Mouse (Mus musculus): ENCODE measurements around the gene Zfp91. TPM values are rescaled to one million over a fixed set of nuclear protein-coding genes. Genes with fewer than 3 reads are reported as not detected.

Zfp91 gene
- polyA plus RNA-seq, 1 experiment from 2014 or later: 14.7 TPM

GRCm38 (mm10) chr19:12786803-12787395, 9.0 kb downstream of the Zfp91 start:
- Histone ChIP-seq H3K27me3 (no peaks in the 10 kb centered on the region), H3K4me2 (no peak overlapping the region), H3K27ac (no peak overlapping the region), H3K4me3 (no peak overlapping the region), H3K9me3 (no peaks in the 10 kb centered on the region), H3K9ac (no peak overlapping the region), H3K36me3 (no peaks in the 10 kb centered on the region), H3K4me1 (replicated peaks) (peaks cover 7% of the 10 kb centered on the region)
- no peak for ATAC-seq (ENCODE audit: low FRiP score)
- WGBS: 93% methylated on average over 2 of the region's 2 CpGs

- no peak overlapping the region for H3K9ac ChIP-seq
- no peaks in the 10 kb centered on the region for H3K27me3 ChIP-seq
- no peak overlapping the region for H3K4me2 ChIP-seq
- peaks cover 19% of the 10 kb centered on the region for H3K36me3 ChIP-seq
- no peak overlapping the region for H3K4me3 ChIP-seq
- ATAC-seq (ENCODE audit: low FRiP score): no peak
- H3K27ac ChIP-seq: no peak overlapping the region
- H3K4me1 ChIP-seq (replicated peaks): no peaks in the 10 kb centered on the region
- H3K9me3 ChIP-seq: no peaks in the 10 kb centered on the region
These were observed 15.5 kb downstream of the Zfp91 start for GRCm38 (mm10) chr19:12780437-12780836.

- H3K4me3 ChIP-seq: no peak overlapping the region
- peaks cover 43% of the 10 kb centered on the region for H3K36me3 ChIP-seq
- H3K4me2 ChIP-seq: no peak overlapping the region
- no peaks in the 10 kb centered on the region for H3K4me1 ChIP-seq (replicated peaks)
- H3K27ac ChIP-seq: no peak overlapping the region
- no peak for ATAC-seq (ENCODE audit: low FRiP score)
- WGBS: 94% methylated on average over 5 of the region's 5 CpGs
- H3K9ac ChIP-seq: no peak overlapping the region
- no peaks in the 10 kb centered on the region for H3K9me3 ChIP-seq
- no peaks in the 10 kb centered on the region for H3K27me3 ChIP-seq
These were observed 25.0 kb downstream of the Zfp91 start for GRCm38 (mm10) chr19:12770888-12771287.

DNA sequence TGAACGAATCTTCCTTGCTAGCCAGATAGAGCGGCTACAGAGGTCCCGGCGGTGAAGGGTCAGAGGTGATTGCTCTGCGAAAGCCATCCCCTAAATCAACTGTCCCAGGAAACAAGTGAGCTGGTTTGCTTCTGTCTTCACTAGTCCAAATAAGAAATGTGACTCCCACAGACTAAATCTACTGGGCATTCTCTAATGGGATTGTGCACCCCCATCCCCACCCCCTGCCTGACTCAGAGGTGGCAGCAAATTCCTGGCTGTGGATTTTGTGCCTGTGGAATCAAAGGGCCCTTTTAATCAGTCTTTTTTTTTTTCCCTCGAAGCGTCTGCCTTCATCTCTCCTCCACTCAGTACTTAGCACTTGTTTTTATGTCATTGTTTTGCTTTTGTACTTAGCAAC, 30.6 kb downstream of the Zfp91 start, which contains the start of gene Cntf:
Cntf (minus strand) TSS at position 325 of the 400 bp plus-strand sequence.
- no peak within 1 kb of the TSS for H3K9ac ChIP-seq
- WGBS: 61% methylated on average over 7 of the region's 7 CpGs
- H3K27me3 ChIP-seq: no peaks in the 10 kb centered on the region
- no peaks in the 10 kb centered on the region for H3K9me3 ChIP-seq
- no peak within 1 kb of the TSS for H3K4me2 ChIP-seq
- no peak within 1 kb of the TSS for H3K4me3 ChIP-seq
- peaks cover 54% of the 10 kb centered on the region for H3K36me3 ChIP-seq
- no peaks in the 10 kb centered on the region for H3K4me1 ChIP-seq (replicated peaks)
- no peak for ATAC-seq (ENCODE audit: low FRiP score)
- H3K27ac ChIP-seq: no peak within 1 kb of the TSS

DNA sequence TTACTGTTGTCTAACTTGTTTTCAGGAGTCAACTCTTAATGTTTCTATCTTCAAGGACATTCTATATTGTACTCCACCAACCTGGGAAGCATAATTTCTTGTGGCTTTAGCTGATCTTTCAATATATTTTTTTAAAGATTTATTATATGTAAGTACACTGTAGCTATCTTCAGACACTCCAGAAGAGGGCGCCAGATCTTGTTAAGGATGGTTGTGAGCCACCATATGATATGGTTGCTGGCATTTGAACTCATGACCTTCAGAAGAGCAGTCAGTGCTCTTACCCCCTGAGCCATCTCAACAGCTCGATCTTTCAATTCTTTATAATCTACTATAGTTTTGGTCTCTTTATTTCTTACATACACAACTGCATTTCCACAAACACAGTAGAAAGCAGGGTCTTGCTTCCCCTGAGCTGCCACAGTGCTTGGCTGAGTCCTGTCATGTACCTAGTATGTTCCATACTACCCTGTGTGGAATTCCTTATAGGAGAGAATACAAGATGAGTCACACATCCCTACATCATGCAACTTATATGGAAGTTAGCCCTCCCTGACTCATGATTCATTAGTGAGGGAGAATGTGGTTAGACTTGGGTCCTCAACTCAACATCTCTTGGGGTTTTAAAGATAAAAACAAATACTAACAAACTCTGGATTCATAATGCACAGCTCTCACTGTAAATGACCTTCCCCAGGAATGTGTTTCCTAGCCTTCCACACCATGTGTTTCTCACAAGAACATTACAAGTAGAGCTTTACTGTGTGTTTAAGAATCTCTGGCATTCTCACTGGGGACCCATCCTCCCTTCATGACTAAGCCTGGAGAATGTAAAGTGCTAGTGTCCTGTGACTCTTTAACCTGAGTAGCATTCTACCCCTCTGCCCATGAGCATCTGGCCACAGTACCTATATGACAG, 33.5 kb downstream of the Zfp91 start:
- H3K9ac ChIP-seq: no peak overlapping the region
- H3K27ac ChIP-seq: no peak overlapping the region
- peaks cover 35% of the 10 kb centered on the region for H3K36me3 ChIP-seq
- no peak; the same call in 1 of the 2 replicates for ATAC-seq (ENCODE audit: low FRiP score)
- no peak overlapping the region for H3K4me2 ChIP-seq
- H3K4me3 ChIP-seq: no peak overlapping the region
- no peaks in the 10 kb centered on the region for H3K4me1 ChIP-seq (replicated peaks)
- H3K27me3 ChIP-seq: no peaks in the 10 kb centered on the region
- whole genome bisulfite sequencing: 63% methylated on average over 2 of the region's 2 CpGs
- no peaks in the 10 kb centered on the region for H3K9me3 ChIP-seq

GRCm38 (mm10) chr19:12759656-12760055, 36.3 kb downstream of the Zfp91 start:
- ATAC-seq (ENCODE audit: low FRiP score): no peak
- H3K4me2 ChIP-seq: no peak overlapping the region
- no peak overlapping the region for H3K4me3 ChIP-seq
- no peaks in the 10 kb centered on the region for H3K27me3 ChIP-seq
- H3K9me3 ChIP-seq: no peaks in the 10 kb centered on the region
- 76% methylated on average over 2 of the region's 2 CpGs for WGBS
- no peaks in the 10 kb centered on the region for H3K4me1 ChIP-seq (replicated peaks)
- H3K36me3 ChIP-seq: peaks cover 24% of the 10 kb centered on the region
- no peak overlapping the region for H3K9ac ChIP-seq
- no peak overlapping the region for H3K27ac ChIP-seq

DNA sequence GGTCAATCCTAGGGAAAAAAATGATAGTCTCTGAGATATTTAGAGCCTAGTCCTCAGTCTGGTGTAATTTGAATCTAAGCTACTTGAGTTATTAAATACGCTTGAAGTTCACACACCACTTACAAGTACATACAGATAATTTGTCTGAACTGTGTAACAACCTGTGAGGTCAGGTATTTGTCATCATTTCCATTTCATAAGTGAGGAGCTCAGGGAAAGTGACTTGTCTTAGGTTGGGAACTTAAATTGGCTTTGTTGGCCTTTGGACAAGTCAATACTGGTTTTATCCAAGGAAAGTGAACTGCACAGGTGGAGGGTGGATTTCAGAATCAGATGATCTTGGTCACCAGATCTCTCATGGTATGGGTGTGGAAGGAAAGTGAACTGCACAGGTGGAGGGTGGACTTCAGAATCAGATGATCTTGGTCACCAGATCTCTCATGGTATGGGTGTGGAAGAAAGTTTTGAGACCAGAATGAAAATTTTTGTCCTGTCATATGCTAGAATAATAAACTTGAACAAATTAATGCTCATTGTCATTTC, 36.9 kb downstream of the Zfp91 start:
- no peaks in the 10 kb centered on the region for H3K9me3 ChIP-seq
- no peaks in the 10 kb centered on the region for H3K4me1 ChIP-seq (replicated peaks)
- no peak overlapping the region for H3K4me3 ChIP-seq
- H3K4me2 ChIP-seq: no peak overlapping the region
- WGBS: 96% methylated on average over 1 of the region's 1 CpGs
- no peak for ATAC-seq (ENCODE audit: low FRiP score)
- H3K27me3 ChIP-seq: no peaks in the 10 kb centered on the region
- peaks cover 18% of the 10 kb centered on the region for H3K36me3 ChIP-seq
- H3K27ac ChIP-seq: no peak overlapping the region
- H3K9ac ChIP-seq: no peak overlapping the region

- H3K4me3 ChIP-seq: no peak overlapping the region
- no peaks in the 10 kb centered on the region for H3K36me3 ChIP-seq
- ATAC-seq (ENCODE audit: low FRiP score): no peak
- no peaks in the 10 kb centered on the region for H3K27me3 ChIP-seq
- H3K27ac ChIP-seq: no peak overlapping the region
- no peaks in the 10 kb centered on the region for H3K4me1 ChIP-seq (replicated peaks)
- 83% methylated on average over 3 of the region's 3 CpGs for WGBS
- H3K9ac ChIP-seq: no peak overlapping the region
- H3K9me3 ChIP-seq: no peaks in the 10 kb centered on the region
- no peak overlapping the region for H3K4me2 ChIP-seq
These were observed 39.6 kb downstream of the Zfp91 start for GRCm38 (mm10) chr19:12756286-12756685.

DNA sequence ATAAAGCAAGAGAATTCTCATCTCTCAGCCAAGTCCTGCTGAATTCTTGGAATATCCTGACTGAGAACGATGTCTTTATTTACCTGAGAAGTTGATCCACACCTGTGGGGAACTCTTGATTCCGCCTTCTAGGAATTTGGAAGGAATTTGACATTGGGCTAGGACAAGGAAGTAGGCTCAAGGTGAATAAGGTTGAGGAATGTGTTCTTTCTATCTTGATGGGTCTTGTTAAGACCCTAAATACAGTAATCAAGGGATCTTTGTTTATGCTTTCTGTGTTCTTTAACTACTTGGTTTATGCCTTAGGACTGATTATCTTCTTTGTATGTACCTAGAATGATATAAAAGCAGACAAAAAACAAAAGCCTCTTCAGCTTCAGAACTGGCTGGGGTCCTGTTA, 64.0 kb downstream of the Zfp91 start:
- Histone ChIP-seq H3K4me1 (replicated peaks) (no peaks in the 10 kb centered on the region), H3K4me3 (no peak overlapping the region), H3K36me3 (no peaks in the 10 kb centered on the region), H3K9ac (no peak overlapping the region), H3K27ac (no peak overlapping the region), H3K27me3 (no peaks in the 10 kb centered on the region), H3K4me2 (no peak overlapping the region), H3K9me3 (no peaks in the 10 kb centered on the region; the same call in 1 of the 2 replicates)
- no peak for ATAC-seq (ENCODE audit: low FRiP score)
- WGBS: 86% methylated on average over 2 of the region's 2 CpGs

DNA sequence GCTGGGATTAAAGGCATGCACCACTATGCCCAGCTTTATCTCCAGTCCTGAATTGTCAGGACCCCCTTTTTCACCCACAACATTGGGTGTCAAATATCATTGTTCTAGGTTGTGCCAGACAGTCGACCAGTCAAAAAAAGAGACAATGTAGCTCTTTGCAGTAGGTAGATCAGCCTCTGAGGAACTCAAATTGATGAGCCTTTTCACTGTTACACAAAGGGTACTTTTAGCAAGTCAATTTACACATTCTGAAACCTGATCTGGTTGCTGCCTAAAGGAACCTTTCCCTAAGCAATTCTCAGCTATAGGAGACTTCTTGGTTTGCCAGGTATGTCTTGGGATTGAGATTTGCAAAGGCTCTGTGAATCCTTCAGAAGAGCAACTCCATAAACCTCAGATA, 64.9 kb downstream of the Zfp91 start:
- Histone ChIP-seq H3K9me3 (no peaks in the 10 kb centered on the region; the same call in 1 of the 2 replicates), H3K4me3 (no peak overlapping the region), H3K27ac (no peak overlapping the region), H3K27me3 (no peaks in the 10 kb centered on the region), H3K36me3 (no peaks in the 10 kb centered on the region), H3K4me2 (no peak overlapping the region), H3K4me1 (replicated peaks) (no peaks in the 10 kb centered on the region), H3K9ac (no peak overlapping the region)
- ATAC-seq (ENCODE audit: low FRiP score): no peak
- 65% methylated on average over 1 of the region's 1 CpGs for WGBS

DNA sequence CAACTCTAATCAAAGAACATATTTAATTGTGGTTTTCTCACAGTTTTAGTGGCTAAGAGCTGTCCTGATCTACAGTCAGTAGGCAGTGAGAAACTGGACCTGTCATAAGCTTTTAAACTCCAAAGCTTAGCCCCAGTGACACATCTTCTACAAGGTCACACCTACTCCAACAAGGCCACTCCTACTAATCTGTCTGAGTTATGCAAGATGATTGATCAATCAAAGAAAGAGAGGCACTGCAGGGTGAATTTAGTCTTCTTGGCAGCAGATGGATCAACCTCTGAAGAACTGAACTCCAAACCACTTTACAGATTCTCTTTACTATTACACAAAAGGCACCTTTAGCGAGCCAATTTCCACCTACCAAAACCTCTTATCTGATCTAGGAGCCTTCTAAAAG, 70.1 kb downstream of the Zfp91 start:
- Histone ChIP-seq H3K9ac (no peak overlapping the region), H3K4me3 (no peak overlapping the region), H3K4me2 (no peak overlapping the region), H3K36me3 (no peaks in the 10 kb centered on the region), H3K9me3 (no peaks in the 10 kb centered on the region), H3K27me3 (no peaks in the 10 kb centered on the region), H3K27ac (no peak overlapping the region), H3K4me1 (replicated peaks) (no peaks in the 10 kb centered on the region)
- 79% methylated on average over 1 of the region's 1 CpGs for WGBS
- ATAC-seq (ENCODE audit: low FRiP score): no peak

DNA sequence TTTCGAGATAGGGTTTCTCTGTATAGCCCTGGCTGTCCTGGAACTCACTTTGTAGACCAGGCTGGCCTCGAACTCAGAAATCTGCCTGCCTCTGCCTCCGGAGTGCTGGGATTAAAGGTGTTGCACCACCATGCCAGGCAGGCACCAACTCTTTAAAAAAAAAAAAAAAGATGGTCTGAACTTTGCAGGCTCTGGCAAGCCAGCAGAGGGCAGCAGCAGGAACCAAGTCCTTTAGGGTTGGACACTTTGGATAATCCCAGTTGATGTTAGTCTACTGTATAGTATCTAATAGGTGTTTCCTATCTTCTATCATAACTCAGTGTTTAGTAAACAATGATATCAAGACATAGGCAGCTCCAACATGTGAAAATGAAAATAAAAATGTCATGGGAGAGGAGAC, 73.6 kb downstream of the Zfp91 start:
- WGBS: 65% methylated on average over 3 of the region's 3 CpGs
- Histone ChIP-seq H3K27ac (no peak overlapping the region), H3K36me3 (no peaks in the 10 kb centered on the region), H3K4me3 (no peak overlapping the region), H3K4me1 (replicated peaks) (no peaks in the 10 kb centered on the region), H3K9me3 (no peaks in the 10 kb centered on the region), H3K9ac (no peak overlapping the region), H3K4me2 (no peak overlapping the region), H3K27me3 (no peaks in the 10 kb centered on the region)
- no peak for ATAC-seq (ENCODE audit: low FRiP score)
